Mouse (Mus musculus): ENCODE data around the gene Pdzd7. TPM values are rescaled to one million over a fixed set of nuclear protein-coding genes. Genes with fewer than 3 reads are reported as not detected.

Gene Pdzd7
- total RNA-seq, 2 experiments from 2014 or later: 5.9 to 6.8 TPM

- intact Hi-C loops (cut with DNase I): no loop called here
- H3K4me3 ChIP-seq: no peak overlapping the region
- H3K27ac ChIP-seq: no peak overlapping the region
- no peak for DNase-seq
- no peak for TF ChIP-seq CTCF (IDR thresholded peaks at IDR 0.05)
Observed at GRCm38 (mm10) chr19:44980787-44981186, 64.7 kb downstream of the Pdzd7 start.

DNA sequence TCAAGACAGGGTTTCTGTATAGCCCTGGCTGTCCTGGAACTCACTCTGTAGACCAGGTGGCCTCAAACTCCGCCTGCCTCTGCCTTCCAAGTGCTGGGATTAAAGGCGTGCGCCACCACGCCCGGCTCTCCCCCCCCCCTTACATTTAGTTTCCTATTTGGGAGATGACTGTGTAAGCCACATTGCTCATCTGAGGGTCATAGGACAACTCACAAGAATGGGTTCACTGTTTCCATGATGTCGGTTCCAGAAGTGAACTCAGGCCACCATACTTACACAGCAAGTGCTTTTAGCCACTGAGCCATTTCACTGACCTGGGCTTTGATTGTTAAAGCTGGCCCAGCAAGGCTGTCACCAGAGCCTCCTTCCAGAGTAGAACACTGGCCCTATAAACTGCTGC, 68.4 kb downstream of the Pdzd7 start:
- intact Hi-C loops (cut with DNase I): no loop called here
- TF ChIP-seq CTCF (IDR thresholded peaks at IDR 0.05): no peak
- H3K27ac ChIP-seq: no peak overlapping the region
- no peak overlapping the region for H3K4me3 ChIP-seq
- DNase-seq: no peak

Other genes starting within 250 kb of the Pdzd7 start
- 10 to 100 TPM; 11.9 to 14.5 TPM for gene Slf2, start 114.6 kb downstream of the Pdzd7 start, total RNA-seq (2021)
- under 1 TPM; 0.10 to 0.11 TPM for gene Sema4g, start 56.6 kb downstream of the Pdzd7 start, total RNA-seq (2021)
- 10 to 100 TPM; 18.0 to 25.4 TPM for gene Twnk, start 40.1 kb downstream of the Pdzd7 start, total RNA-seq (2021)
- 10 to 100 TPM; 31.0 to 42.5 TPM for gene Mrpl43, start 39.3 kb downstream of the Pdzd7 start, total RNA-seq (2021)
- 10 to 100 TPM; 21.0 to 29.3 TPM for gene Lzts2, start 31.3 kb downstream of the Pdzd7 start, total RNA-seq (2021)
- 10 to 100 TPM; 17.1 to 25.1 TPM for gene Sfxn3, start 1.8 kb upstream of the Pdzd7 start, total RNA-seq (2021)
- gene Kazald1, start 29.5 kb upstream of the Pdzd7 start, total RNA-seq (2021): 1 to 10 TPM; 4.2 to 5.9 TPM
- gene Tlx1, start 105.0 kb upstream of the Pdzd7 start, total RNA-seq (2021): not detected
- 10 to 100 TPM; 46.0 to 66.8 TPM for gene Lbx1, start 190.1 kb upstream of the Pdzd7 start, total RNA-seq (2021)